Mouse (Mus musculus) duodenum, adult 2 months (tissue): ENCODE results near the gene CK137956. TPM values are rescaled to one million over a fixed set of nuclear protein-coding genes. Genes with fewer than 3 reads are reported as not detected.

Source experiments
- polyA plus RNA-seq: library from polyadenylated mRNA; depleted of rRNA; stranded (reverse); fragments of >200 nt; gene quantifications from 2 replicates; pipeline ENCODE4 v1.2.3, GENCODE M21; 2012; ENCODE audit warnings: low replicate concordance; rRNA removed

CK137956 gene
- not detected in 2 replicates for polyA plus RNA-seq

DNA sequence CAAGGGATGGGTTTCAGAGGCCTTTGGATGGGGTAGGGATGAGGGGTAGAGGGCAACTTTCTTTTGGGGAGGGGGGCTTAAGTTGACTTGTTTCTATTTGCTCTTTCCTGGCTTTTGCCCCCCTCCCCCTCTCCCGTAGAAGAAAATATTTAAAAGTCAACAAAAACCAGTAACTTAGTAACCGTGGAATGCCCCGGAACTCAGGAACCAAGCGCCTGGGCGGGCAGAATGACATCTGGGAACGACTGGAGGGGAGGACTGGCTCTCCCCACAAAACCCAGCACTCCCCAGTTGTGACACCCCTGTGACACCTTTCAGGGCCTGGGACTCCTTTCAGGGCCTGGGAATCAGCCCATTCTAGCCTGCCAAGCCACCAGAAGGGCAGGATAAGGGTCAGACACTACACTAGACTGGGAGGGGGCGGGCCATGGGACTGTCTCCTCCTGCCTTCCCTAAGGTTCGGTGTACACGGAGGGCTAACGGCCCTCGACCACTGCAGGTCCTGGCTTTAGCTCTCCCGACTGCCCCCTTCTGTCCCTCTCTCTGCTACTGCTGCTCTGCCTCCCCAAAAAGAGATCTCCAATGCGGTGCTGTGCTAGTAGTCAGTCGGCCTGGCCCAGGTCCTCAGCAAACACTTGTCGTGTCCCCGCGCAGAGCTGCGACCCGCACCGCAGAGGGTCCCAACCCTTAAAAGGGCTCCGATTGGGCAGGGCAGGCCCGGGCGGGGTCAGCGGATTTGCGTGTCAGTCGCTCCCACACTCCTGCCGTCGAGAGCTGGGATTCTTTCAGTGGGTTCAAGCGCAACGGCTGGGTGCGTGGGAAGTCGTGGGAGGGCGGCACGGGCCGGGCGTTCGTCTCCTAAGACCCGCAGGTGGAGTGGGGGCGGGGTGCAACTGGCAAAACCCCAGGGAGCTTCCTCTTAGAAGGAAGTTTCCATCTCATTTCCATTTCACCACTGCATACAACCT, at the start of gene CK137956:
Gene CK137956 (minus strand): TSS at position 51 of the 968 bp plus-strand sequence.

DNA sequence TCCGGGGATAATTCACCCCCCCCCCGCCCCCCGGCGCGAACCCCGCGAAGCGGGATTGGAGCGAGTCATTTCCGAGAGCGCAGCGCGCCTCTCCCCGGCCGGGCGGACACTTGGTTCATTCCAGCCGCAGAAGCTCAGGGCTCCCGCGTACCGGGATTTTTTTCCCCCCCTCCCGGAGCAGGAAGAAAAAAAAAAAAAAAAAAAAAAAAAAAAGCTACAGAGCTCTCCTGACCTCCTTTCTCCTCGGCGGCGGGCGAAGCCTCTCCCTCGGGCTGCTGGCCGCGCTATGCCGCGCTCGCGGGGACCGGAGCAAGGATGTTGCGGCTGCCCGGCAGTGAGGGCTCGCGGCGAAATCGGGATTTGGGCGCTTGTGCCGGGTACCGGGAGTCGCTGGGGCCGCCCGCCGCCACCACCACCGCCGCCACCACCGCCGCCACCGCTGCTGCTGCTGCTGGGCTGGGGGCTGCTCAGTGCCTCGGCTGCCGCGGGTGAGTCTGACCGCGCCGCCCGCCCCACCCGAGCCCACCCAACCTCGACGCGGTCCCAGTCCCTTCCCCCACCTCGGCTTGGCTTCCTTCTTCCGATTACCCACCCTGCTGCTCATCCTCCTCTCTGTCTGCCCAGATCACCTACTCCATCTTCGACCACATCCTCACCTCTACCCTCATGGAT, 17.2 kb upstream of the CK137956 start, which contains the start of gene Csmd2:
Gene Csmd2 (plus strand): TSS at position 74 of the 672 bp plus-strand sequence.

Other genes with a start within 250 kb of the CK137956 start
- gene Csmd2, start 16.9 kb upstream of the CK137956 start, polyA plus RNA-seq, result 0.04 and 0.06 TPM in 2 replicates